ENCODE assay signal across 13 mouse cellular contexts in the genomic region with DNA sequence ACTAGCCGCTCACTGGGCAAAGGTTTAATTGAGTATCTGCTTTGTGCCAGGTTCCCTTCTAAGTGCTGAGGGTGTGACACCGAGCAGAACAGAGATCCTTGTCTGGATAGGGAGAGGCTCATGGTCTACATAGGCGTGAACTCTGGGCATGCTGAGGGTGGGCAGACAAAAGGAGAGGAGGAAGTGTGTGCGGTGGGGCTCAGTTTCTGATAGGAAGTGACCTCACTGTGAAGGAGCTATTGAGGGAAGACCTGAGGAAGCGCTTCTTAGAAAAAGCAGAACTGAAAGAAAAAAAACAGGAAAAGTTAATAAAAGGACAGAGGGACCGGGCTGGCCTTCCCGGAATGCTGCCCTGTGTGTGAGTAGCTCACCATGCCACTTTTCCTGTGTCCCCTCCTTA.
A peak's percentile ranks its signal among the peaks of the same experiment; 100 is the strongest.
DNase-seq lines count a peak whose midpoint lies in the region; ATAC-seq and TF ChIP-seq lines count a peak whose summit lies in the region.
"Had no signal": no experiment of that assay in that cellular context is flagged by ENCODE, and none has a peak within 500 bp of the region (broad histone marks: within the 10 kb centered on the region; RNA-seq: fewer than 3 reads in every experiment).

No protein-coding gene starts in this region.

- H3K9me3 ChIP-seq in lung, embryonic 16.5 days (ENCODE audit: control insufficient read depth, low read length) = no peaks in the 10 kb centered on the region
- H3K9me3 ChIP-seq: limb, embryonic 13.5 days had no signal

- peak; percentile 35 for DNase-seq in layer of hippocampus, adult 11-12 months (ENCODE audit: low spot score)
- no peak for DNase-seq in layer of hippocampus, adult 9-10 months (ENCODE audit: low spot score)
- DNase-seq in skeletal muscle tissue, adult 2 months (ENCODE audit: low read depth, low spot score) = peak; percentile 47
- DNase-seq in cerebellum, postnatal 4 days (ENCODE audit: low spot score in 2 of 2) = no peak
- no peak for DNase-seq in cerebellum, adult 2 months
- no peak for DNase-seq in thymus, postnatal 0 days (ENCODE audit: low spot score)
- DNase-seq: cerebellum, adult 8-10 months; gastrocnemius, adult 2 months; heart, postnatal 4 days; thymus, postnatal 25 days had no signal

- TF ChIP-seq POLR2A in cerebellum, adult 2 months (IDR thresholded peaks at IDR 0.05; ENCODE audit: borderline replicate concordance, insufficient read depth, low read length) = no peak

- no peaks in the 10 kb centered on the region for H3K27me3 ChIP-seq in lung, embryonic 16.5 days (ENCODE audit: control insufficient read depth, insufficient read depth, low read depth, low read length)
- no peaks in the 10 kb centered on the region for H3K27me3 ChIP-seq in cerebellum, adult 2 months (ENCODE audit: control insufficient read depth, insufficient read depth, low read length)

- H3K4me2 ChIP-seq in lung, embryonic 16.5 days (ENCODE audit: low read depth, low read length) = no peak overlapping the region

- no peak overlapping the region for H3K9ac ChIP-seq in lung, embryonic 16.5 days (ENCODE audit: low read length)
- H3K9ac ChIP-seq: limb, embryonic 13.5 days had no signal

- 62% methylated on average over 7 of the region's 7 CpGs for WGBS in lung, embryonic 16.5 days
- WGBS in cerebellum, adult 2 months = 88% methylated on average over 7 of the region's 7 CpGs

- H3K4me3 ChIP-seq in brown adipose tissue, adult 24 weeks (ENCODE audit: insufficient read depth, low read depth, low read length) = no peak overlapping the region
- no peak overlapping the region for H3K4me3 ChIP-seq in lung, embryonic 16.5 days (ENCODE audit: low read length)
- no peak overlapping the region for H3K4me3 ChIP-seq in cerebellum, adult 2 months (replicated peaks; ENCODE audit: insufficient read depth, low read depth, low read length)
- H3K4me3 ChIP-seq: gastrocnemius, adult 2 months; limb, embryonic 13.5 days had no signal

- peak; percentile 36 for ATAC-seq in lung, embryonic 16.5 days (ENCODE audit: low read depth)

- peaks cover 14% of the 10 kb centered on the region; the same call in 1 of the 2 replicates for H3K4me1 ChIP-seq in brown adipose tissue, adult 24 weeks (ENCODE audit: control insufficient read depth, insufficient read depth, insufficient read length, low read length)
- H3K4me1 ChIP-seq in lung, embryonic 16.5 days (replicated peaks; ENCODE audit: control insufficient read depth, insufficient read depth, low read length) = peaks cover 18% of the 10 kb centered on the region
- no peaks in the 10 kb centered on the region for H3K4me1 ChIP-seq in cerebellum, adult 2 months (ENCODE audit: control insufficient read depth, insufficient read depth, low read length)

- no peak for TF ChIP-seq CTCF in cerebellum, adult 2 months (IDR thresholded peaks at IDR 0.05; ENCODE audit: borderline replicate concordance, insufficient read depth, low read depth, low read length)

- no peaks in the 10 kb centered on the region for H3K36me3 ChIP-seq in lung, embryonic 16.5 days (ENCODE audit: control insufficient read depth, insufficient read depth, low read length)
- H3K36me3 ChIP-seq: limb, embryonic 13.5 days had no signal

- peak overlapping the region; percentile 48; the same call in 1 of the 2 replicates for H3K27ac ChIP-seq in brown adipose tissue, adult 24 weeks (replicated peaks; ENCODE audit: low read depth, low read length)
- H3K27ac ChIP-seq in lung, embryonic 16.5 days (ENCODE audit: low read length) = no peak overlapping the region
- H3K27ac ChIP-seq in cerebellum, adult 2 months (ENCODE audit: insufficient read depth, low read length) = no peak overlapping the region
- H3K27ac ChIP-seq: gastrocnemius, adult 2 months; limb, embryonic 13.5 days had no signal

Comparison
In these comparisons a context has a peak if more than half of its experiments do, and no peak if none do; other contexts are left out.
1. DNase-seq: peak in layer of hippocampus, adult 11-12 months (single experiment) and skeletal muscle tissue, adult 2 months (single experiment); none in layer of hippocampus, adult 9-10 months (single experiment), cerebellum, postnatal 4 days (0 of 2), cerebellum, adult 2 months (0 of 2) and thymus, postnatal 0 days (single experiment).